Mouse (Mus musculus) cerebral cortex, adult 2 months (tissue): ENCODE results near the gene Wrap53.

Experiments used
- WGBS: fragments of 180-500 bp; shearing (Covaris S2); methylation state at CpG from one replicate; pipeline ENCODE4 v1.1.7; 2018; 5-methylcytosine and 5-hydroxymethylcytosine counted together

Wrap53 gene

DNA sequence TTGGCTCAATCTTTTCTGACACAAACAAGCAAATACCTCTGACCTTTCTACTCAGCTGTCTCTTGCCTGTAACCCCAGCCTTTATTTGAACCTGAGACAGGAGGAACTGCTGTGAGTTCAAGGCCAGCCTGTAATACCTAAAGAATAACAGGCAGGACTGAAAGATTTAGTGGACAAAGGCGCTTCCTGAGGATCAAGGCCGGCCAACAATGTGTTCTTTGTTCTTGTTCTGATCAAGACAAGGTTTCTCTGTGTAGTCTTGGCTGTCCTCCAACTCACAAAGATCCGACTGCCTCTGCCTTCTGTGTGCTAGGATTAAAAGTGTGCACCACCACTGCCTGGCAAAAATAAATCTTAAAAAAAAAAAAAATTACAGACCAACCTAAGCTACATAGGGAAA, 15.7 kb downstream of the Wrap53 start:
- WGBS = 48% methylated on average over 3 of the region's 3 CpGs

DNA sequence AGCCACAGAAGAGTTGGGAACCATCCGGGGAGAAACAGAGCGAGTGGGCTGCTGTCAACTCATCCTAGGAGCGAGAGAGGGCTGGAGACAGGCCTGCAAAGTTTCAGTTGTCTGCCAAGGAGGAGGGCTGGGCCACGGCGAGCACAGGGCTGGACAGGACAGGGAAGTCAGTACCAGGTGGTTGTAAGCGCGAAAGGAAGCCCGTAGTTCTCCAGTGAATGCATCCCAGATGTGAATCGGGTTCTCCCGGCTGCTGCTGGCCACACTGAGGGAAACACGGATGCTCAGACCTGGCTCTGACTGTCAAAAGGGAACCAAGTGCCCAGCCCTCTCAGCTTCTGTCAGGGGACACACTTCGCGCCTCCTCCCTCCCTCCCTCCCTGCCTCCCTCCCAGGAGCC, 16.7 kb downstream of the Wrap53 start:
- 77% methylated on average over 13 of the region's 13 CpGs for WGBS

DNA sequence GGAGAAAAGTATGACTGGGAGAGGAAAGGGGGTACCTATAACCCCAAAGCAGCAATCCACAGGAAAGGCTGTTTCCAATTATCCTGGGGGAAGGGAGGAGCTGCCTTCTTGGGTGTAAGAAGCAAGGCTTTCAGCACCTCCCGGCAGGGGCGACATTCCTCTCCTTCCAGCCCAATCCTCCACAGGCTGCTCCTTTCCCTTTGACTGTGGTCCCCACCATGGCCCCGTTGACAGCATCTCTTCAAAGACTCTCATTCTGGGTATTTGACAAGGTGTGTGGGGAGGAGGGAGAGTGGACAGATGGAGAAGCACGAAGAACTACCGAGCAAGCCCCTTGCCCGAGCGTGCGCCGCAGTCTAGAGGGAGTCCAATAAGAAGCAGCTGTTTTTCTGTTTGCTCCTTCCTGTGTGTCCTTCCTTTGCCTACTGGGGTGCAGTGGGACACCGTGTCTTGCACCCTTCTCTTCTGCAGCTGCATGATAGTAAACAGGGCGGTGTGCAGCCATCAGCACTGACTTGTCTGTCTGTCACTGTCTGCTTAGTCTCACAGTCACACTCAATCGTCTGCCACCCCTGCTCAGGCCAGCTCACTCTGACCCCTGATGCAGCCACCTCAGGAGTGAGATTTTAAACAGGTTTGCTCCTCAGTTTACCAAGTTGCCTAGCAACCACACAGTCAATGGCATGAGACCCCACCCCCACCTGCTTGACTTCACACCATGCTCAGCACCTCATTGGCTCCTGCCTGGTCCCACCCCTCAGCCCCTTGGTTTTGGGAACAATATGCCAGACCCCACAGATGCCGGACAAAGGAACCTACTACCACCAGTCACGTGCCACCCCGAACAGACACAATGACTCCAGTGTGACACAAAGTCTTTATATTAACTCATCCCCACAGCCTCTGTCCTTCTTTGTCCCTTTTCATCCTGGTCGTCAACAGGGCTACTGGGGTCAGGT, 18.9 kb downstream of the Wrap53 start:
- 52% methylated on average over 16 of the region's 16 CpGs for WGBS

DNA sequence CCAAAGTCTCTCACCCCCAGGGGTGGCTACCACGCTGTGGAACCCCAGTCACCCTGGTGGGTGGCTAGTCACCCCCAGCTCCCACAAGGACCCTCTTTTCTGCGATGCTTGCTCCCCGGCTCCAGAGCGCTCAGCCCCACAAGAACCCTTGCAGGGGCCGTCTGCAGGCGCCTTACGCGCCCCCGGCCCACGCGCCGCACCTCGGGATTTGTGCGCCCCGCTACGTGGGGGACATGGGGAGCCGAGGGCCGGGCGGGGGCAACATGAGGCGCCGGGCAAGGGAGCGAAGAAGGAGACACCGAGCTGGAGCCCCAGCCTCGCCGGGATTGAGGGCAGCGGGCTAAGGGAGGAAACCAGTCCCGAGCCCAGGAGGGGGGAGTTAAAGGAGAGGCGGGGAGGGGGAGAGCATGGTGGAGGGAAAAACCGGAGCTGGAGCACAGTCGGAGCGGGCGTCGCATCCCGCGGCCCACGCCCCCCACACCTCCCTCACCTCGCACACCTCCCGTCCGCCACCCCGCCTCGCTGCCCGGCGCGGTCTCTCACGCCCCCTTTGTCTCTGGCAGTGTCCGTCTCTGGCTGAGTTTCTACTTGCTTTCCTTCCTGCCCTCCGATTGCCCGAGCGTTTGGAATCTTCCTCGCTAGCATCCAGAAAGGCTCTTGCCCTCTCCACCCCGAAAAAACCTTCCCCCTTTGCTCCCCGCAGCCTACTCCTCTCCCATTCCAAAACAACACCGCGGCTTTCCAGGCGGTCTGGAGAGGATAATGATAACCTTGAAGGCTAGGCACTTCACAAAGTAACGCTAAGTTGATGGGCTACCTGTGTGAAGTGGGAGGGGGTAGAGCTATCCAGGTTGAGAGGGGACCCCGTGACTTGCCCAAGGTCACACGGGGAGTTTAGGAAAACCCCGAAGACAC, 19.9 kb downstream of the Wrap53 start, which contains the start of gene Efnb3:
Efnb3 (minus strand) TSS at position 355 of the 915 bp plus-strand sequence.
- 3% methylated on average over 59 of the region's 59 CpGs for WGBS

DNA sequence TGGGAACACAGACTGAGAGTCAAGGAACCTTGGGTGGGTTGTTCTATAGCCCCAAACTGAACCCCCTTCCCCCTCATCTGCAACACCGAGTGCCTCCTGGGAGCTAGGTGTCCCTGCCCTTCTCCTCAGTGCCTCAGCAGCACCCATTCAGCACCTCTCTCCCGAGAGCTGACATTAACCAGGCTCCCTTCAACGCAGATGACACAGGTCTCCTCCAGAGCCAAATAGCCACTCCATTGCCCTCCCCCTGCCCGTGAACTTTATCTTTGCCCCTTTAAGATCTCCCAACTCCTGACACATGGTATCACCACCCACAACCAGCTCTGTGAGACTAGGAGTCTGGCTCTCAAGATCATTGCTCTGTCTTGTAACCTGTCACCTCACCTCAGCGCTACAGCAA, 20.9 kb downstream of the Wrap53 start:
- WGBS = 33% methylated on average over 5 of the region's 5 CpGs

DNA sequence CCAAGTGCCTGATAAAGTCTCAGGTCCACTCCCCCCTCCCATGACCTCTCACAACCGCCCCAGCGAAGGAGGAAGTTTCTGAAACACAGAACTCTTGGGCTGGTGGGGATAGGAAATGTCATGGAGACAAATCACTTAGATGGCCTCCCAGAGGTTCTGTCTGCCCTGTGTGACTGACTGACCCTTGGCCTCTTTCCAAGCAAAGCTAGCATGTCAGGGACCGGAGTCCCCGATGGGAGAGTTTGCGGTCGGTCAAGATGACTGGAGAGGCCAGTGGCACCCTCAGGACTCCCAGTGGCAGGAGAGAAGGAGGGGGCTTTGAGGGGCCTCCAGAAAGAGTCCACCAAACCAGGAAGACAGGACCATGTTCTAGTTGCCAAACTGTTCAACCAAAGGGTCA, 21.3 kb downstream of the Wrap53 start:
- WGBS = 53% methylated on average over 6 of the region's 6 CpGs

DNA sequence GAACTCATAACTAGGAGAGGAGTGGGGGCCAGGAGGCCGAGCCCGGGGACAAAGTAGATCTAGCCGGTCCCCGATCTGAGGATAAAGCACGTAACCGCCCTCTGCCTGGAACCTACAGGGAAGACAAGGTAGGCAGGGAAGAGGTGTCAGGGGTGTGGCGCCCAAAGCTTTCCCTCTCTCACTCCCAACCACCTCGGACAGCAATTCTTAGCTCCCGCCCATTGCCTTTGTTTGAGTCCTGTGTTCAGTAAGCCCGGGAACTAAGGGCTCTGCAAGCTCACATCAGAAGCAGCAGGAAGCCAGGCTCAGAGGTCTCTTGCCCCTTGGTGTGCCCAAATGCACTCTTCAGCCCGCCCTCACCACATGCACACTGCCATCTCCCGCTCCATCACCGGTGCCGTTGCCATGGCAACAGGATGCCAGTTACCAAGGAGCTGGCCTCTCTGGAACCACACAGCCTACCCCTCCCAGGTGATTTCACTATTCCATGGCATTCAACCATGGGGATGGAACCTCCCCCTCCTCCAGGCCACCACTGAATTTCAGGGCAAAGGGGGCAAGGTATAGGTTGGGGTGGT, 22.6 kb downstream of the Wrap53 start:
- 36% methylated on average over 14 of the region's 14 CpGs for WGBS

DNA sequence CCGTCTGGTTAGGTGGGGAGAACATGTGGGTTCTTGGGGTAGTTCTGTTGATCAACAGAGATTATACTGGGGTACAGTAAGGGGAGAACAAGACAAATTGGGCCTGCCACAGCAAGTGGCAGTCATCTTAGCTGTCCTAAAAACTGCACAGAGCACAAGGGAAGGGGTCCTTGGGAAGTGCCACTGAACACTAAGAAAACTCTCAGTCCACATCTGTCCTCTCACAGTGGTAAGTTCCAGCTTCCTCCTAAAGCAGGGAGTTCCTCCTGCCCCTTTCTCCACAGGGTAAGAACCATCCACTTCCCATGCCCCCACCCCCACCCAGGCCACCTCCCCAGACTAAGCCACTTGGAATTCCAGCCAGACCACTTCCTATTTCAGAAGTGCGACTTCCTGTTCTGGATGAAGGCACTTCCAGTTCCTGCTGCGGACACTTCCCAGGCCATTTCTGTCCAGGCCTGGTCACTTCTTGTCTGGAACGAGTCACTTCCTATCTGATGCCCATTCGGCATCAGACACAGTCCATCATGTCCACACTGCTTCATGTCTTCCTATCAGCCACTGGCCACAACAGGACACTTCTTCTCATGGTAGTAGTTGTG, 25.4 kb downstream of the Wrap53 start:
- 82% methylated on average over 5 of the region's 5 CpGs for WGBS

DNA sequence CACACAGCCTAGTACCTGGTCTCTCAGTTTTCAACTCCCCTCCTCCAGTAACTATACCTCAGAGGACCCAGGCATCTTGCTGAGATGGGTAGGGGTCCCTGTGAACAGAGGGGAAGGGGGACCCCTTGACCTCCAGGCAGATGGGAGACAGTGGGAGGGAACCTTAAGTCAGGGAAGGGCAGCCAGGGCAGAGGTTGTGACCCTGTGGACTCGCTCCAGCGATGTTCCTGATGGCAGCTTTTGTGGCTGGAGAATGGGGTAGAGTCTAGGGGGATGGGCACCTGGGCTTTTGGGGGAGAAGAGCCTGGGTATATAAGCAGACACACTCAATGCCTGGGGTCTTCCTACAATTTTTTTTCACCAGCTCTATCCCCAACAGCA, 26.7 kb downstream of the Wrap53 start:
- 20% methylated on average over 2 of the region's 2 CpGs for WGBS

DNA sequence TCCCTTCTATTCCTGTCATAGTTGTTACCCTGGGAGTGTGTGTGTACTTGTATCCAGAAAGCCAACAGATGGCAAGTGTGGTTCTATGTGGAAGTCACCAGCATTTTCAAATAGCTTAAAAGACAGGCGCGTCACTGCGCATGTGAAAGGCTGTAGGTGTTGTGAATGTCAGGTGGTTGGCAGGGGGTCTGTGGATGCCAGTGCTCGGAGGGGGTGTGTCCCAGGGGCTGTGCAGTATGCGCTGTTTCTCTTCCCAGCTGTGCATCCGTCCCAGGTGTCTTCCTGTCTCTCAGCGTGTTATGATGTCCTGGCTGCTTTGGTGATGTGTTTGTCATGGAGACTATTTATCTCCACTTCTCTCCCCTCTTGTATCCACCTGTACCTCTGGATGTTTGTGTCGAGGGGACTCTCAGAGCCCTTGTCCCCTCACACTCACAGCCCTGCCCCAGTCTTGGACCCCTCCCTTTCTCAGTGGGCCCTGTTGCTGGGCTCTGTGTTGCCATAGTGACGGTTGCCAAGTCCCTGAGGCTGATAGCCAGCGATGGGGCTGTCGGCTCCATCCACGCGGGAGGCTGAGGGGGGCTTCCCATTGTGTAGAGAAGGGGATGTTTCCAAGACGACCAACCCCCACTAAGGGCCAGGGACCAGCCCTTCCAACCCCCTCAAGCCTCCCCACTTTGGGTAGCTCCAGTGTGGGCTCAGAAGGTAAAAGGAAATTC, 27.3 kb downstream of the Wrap53 start:
- 14% methylated on average over 14 of the region's 14 CpGs for WGBS

DNA sequence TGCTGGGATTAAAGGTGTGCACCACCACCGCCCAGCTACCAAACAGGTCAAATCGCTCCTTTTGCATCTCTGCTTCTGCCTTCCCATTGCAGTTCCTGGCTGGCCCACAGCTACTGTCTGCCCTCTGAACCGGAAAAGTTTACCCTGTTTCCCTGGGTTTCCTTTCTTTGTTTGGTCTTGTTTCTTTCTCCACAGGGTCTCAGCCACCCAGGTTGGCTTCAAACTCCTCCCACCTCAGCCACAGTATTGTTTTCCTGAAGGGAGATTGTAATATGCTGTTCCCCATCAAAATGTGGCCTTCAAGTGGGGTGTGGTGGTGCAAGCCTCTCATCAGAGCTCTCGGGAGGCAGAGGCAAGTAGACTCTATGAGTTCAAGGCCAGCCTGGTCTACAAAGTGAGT, 28.7 kb downstream of the Wrap53 start:
- WGBS = 77% methylated on average over 4 of the region's 4 CpGs

DNA sequence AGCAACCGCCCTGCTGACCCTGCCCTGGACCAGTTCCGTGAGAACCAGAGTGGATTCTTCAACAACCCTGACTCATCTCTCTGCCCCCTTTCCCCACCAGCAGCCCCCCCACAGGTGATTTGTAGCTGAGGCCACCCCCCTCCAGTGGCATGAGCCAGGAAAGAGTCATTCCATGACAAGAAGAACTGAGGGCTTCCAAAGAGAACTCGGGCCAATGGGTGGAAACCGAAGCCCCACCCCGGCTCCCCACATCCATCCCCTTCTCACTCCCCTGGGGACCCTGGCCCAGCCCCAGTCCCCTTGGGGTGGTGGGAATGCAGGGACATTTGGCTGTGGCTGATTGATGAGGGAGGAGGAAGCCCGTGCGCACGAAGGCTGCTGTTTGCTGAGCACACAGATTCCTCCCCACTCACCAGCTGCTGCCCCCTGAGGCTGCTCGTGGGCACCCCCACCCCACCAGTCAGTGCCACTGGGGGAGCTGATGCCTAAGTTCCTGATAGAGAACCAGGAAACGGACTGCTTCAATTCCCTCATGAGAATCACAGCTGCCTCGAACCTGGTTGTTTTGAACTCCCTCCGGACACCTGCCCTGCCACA, 30.9 kb downstream of the Wrap53 start, which contains the start of gene Dnah2:
Dnah2 (minus strand) TSS at position 51 of the 597 bp plus-strand sequence.
- WGBS = 49% methylated on average over 12 of the region's 12 CpGs

DNA sequence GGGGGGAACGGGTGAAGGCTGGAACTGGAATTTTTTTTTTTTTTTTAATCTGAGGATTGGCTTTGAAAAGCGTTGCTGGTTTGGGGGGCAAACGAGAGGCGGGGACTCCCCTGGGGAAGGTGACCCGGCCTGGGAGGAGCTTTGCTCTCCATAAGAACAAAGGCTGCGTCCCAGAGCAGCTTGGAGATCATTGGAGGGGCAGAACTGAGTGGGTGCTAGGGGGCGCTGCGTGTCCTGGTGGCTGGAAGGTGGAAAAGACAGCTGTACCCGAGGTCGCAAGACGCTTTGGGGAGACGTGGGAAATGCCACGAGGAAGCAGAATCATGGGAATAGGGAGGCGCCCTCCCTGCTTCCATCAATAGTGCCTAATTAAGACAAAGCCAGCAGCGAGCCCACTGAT, 33.0 kb downstream of the Wrap53 start:
- 2% methylated on average over 15 of the region's 15 CpGs for WGBS

DNA sequence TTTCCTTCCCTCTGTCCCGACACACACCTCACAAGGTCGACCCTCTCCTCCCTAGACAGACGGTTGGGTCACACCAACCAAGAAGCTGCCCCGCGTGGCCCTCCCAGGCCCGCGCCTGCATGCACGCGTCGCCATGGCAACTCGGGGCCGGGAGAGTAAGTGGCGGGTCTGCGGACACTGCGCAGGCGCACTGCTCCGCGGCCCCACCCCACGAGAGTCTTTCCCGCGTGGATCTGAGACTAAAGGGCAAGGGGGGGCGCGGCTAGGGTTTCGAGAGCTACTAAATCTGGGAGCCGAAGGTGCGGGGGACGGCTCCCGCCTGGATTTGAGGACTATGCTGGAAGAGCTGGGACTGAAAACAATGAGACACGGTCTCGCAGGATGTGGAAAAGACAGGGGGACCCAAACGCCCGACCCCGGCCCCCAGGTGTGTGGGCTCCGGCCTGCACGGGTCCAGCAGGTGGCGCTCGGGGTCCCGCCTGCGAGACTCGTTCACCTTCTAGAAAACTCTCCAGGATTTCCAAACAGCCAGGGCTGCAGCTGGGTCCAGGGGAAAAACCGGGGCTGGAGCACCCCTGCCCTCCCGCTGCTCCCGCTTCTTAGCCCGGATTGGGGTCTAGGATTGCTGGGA, 33.5 kb downstream of the Wrap53 start:
- under 1% methylated on average over 44 of the region's 44 CpGs for WGBS

DNA sequence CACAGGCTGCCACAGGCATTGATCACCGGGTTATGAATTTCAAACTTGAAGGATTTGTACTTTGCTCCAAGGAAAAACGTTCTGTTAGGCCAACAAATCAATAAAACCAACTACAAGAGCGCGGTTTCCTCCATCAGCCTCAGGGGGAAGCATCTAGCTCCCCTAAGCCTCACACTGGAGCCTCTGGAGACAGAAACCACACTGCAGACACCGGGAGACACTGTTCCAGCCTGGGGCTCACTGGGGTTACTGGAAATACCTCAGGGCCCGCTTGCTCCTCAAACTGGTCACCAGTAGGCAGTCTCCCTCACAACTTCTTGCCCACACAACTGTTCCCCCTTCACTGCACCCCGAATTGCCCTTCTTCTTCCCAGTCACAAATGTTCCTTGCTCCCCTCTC, 34.1 kb downstream of the Wrap53 start:
- WGBS = 34% methylated on average over 7 of the region's 7 CpGs

DNA sequence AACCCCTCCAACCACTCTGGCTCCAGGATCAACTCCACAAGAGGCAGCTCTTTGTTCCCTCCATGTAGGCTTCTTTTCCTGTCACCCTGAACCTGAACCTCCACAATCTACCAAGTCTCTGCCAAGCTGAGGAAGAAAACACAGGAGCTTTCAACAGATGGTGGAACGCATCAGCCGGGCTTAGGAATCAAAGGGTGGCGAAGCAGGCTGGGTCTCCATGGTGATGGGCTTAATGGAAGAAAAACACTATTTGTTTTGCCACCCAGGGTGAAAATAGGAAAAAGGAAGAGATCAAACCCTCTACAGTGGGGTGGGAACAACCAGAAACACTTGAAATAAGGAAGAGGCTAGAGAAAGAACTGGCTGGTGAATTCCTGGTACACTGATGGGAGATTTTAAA, 36.5 kb downstream of the Wrap53 start:
- WGBS = 39% methylated on average over 3 of the region's 3 CpGs

DNA sequence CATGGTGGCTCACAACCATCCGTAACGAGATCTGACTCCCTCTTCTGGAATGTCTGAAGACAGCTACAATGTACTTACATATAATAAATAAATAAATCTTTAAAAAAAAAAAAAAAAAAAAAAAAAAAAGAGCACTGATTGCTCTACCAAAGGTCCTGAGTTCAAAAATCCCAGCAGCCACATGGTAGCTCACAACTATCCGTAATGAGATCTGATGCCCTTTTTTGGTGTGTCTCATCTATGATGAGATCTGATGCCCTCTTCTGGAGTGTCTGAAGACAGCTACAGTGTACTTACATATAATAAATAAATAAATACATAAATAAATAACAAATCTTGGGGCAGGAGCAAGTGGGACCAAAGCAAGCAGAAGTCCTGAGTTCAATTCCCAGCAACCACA, 38.3 kb downstream of the Wrap53 start:
- 44% methylated on average over 1 of the region's 3 CpGs for WGBS

DNA sequence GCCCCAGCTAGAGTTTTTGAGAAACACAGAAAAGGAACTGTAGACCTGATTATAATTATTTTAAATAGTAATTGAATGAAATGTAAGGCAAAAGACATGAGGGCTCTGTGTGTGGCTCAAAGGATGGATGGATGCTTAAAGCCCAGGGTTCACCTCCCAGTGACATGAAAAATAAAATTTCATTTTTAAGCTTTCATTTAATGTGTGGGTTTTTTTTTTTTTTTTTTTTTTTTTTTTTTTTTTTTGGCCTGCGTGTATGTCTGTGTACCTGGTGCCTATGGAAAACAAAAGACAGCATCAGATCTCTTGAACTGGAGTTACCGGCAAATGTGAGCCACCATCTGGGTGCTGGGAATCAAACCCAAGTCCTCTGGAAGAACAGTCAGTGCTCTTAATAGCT, 39.4 kb downstream of the Wrap53 start:
- 90% methylated on average over 2 of the region's 2 CpGs for WGBS

DNA sequence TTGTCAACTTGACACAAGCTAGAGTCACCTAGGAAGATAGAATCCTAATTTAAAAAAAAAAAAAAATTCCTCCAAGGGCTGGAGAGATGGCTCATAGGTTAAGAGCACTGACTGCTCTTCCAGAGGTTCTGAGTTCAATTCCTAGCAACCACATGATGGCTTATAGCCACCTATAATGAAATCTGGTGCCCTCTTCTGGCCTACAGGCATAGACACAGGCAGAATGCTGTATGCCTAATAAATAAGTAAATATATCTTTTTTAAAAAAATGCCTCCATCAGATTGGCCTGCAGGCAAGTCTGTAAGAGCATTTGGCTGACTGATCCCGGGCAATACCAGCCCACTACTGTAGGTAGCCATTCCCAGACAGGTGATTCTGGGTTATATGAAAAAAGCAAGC, 45.1 kb downstream of the Wrap53 start:
- WGBS = 82% methylated on average over 1 of the region's 1 CpGs

DNA sequence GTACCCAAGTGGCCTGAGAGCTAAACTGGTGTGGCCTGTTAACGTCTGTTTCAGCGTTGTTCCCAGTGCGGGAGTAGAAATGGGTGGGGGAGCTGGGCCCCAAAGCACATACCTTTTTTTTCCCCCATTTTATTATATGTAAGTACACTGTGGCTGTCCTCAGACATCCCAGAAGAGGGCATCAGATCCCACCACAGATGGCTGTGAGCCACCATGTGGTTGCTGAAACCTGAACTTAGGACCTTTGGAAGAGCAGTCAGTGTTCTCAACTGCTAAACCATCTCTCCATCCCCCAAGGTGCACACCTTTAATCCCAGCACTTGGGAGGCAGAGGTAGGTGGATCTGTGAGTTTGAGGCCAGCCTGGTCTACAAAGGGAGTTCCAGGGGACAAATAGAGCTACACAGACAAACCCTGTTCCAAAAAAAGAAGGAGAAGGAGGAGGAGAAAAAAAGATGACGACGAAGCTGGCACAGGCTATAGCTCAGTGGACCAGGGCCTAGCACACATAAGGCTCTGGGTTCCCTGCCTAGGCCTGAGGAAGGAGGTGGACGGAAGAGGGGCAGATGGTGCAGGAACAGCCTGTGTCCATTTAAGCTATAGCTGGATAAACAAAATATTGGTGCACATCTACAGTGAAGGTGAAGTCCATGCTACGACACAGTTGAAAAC, 47.4 kb downstream of the Wrap53 start:
- 69% methylated on average over 7 of the region's 7 CpGs for WGBS
